Mouse (Mus musculus) bone marrow macrophage, adult 2 months (primary cell): ENCODE measurements around the gene Pithd1.

Experiments used
- CTCF ChIP-seq: IDR thresholded peaks from 2 replicates; pipeline ENCODE4 v1.5.1; 2012; ENCODE audit warnings: low read depth, mild to moderate bottlenecking, low read length, moderate library complexity
- POLR2A ChIP-seq: IDR thresholded peaks from 2 replicates; pipeline ENCODE4 v1.6.1; 2012; ENCODE audit warnings: mild to moderate bottlenecking, low read depth, low read length, borderline replicate concordance

DNA sequence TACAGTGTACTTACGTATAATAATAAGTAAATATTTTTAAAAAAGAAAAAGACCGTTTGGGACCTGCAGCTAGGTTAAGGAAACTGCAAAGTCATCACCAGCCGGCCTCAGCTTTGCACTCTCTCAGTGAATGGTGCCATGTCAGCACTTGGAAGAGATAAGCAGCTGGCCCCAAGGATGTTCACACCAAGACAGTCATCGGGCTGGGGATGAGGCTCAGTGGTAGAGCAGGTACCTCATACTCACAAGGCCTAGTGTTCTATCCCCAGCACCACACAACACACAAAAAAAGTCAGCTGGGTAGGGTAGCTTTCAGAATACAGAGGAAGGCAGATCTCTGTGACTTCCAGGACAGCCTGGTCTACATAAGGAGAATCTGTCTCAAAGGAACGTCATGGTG, 1.9 kb downstream of the Pithd1 start:
- TF ChIP-seq CTCF (no peak), POLR2A (no peak)
